Mouse (Mus musculus) adrenal gland, adult (tissue): ENCODE data around the gene Igf1r.
A peak's percentile ranks its signal among the peaks of the same experiment; 100 is the strongest.

ENCODE experiments used
- DNase-seq, 2 experiments: peaks; one replicate each; pipeline ENCODE4 v3.0.0; 2022 to 2023; ENCODE audit warnings: low spot score in 1 of 2; ENCODE audit not compliant: inconsistent age in 2 of 2

Gene Igf1r

DNA sequence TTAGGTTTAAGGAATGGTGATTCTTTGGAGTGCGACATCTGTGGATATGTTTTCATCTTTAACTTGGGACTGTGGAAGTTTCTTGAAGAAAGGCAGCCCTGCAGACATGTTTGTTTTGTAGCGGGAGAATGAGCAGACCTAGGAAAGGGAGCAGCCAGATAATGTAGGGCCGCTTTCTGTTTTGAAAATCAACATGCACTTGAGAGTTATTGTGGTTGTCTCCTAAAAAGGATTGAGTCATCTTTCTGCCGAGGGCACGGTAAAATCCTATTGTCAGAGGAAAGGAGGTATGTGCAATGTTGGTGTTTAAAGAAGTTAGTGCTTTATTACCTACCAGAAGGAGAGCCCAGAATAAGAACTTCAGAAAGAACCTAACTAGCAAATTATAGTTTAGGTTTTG lies 2.6 kb downstream of the Igf1r start:
- peak in 1 of 2 experiments; percentile 68 for DNase-seq

- peak in 1 of 2 experiments; percentile 31 for DNase-seq
Measured at GRCm38 (mm10) chr7:67957376-67957775, 4.7 kb downstream of the Igf1r start.

DNA sequence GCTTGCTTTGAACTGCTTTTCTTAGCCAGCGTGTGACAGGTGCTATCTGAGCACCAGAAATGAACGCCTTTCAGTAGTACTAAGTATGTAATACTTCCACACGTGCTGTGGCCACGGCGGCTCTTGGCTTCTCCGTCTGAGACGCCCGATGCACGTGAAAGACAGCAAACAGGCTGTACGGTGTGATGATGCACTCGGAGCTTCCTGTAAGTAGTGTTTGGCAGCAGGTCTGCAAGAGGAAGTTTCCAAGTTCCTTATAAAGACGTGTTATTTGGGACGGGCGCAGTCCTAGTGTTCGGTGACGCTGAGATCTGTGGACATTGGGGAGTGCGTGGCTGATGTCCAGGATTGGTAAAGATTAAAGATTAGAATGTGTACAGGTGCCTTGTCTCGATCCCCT lies 5.4 kb downstream of the Igf1r start:
- peak in 1 of 2 experiments; percentile 38 for DNase-seq

- DNase-seq = no peak
Measured at GRCm38 (mm10) chr7:67960701-67961100, 8.1 kb downstream of the Igf1r start.

- DNase-seq = peak; percentile 83 to 92
Measured at GRCm38 (mm10) chr7:67961567-67962267, 9.1 kb downstream of the Igf1r start.

GRCm38 (mm10) chr7:67963691-67964090 lies 11.1 kb downstream of the Igf1r start:
- DNase-seq = peak in 1 of 2 experiments; percentile 22

DNA sequence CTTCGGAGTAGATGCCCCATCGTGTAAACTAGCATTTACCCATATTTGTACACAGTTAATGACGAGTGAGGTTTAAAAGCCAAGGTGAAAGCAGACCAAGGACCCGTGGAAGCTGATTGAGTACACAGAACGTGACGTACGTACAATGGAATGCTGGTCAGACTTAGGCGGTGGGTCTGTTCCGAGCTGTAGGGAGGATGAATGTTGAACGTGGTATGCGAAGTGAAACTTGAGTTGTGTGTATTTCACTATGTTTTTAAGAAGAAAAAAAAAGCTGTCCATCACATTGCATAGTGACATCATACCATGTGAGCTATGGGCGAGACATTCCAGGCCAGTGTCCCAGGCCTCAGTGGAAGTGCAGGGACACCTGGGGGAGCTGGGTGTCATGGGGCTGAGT lies 15.8 kb downstream of the Igf1r start:
- peak in 1 of 2 experiments; percentile 72 for DNase-seq

- DNase-seq = no peak
Measured at GRCm38 (mm10) chr7:67969076-67969475, 16.4 kb downstream of the Igf1r start.

DNA sequence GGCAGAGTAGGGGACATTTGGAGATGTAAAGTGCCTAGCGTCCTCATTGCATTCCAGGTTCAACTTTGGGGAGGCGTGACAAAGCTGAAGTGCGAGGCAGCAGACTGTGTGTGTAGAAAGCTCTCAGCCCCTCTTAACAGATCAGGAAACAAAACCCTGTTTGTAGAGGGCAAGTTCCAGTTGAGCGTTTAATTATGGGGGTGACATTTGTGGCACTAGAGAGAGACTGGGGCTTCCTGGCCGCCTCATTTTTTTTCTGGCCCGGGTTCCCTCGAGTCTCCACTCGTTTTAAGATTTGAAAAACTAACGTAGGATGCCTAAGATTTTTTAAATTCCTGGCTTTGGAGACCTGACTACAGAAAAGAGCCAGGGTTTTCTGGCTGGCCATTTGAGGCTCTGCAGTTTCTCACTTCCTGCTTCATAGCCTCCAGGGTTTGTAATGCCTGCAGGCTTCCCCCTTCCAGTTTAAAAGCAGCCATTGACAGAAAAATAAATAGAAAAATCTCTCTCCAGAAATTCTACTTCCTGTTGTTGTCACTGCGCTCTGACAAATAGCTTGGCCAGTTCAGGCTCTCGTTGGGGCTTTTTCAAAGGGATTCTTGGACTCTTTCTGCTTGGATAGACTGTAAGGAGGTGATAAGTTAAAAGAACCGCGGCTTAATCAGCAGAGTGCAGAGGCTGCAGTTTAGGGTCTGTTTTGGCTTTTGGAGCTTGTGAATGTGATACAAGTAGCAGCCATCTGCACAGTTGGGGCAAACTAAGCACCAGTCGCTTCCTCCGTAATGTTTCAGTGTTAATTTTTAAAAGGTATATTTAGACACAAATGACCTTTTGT lies 20.8 kb downstream of the Igf1r start:
- DNase-seq = peak in 1 of 2 experiments; percentile 75

- DNase-seq = peak in 1 of 2 experiments; percentile 84
Measured at GRCm38 (mm10) chr7:67981956-67982355, 29.3 kb downstream of the Igf1r start.

- DNase-seq = peak in 1 of 2 experiments; percentile 73
Measured at GRCm38 (mm10) chr7:67982809-67983208, 30.2 kb downstream of the Igf1r start.

DNA sequence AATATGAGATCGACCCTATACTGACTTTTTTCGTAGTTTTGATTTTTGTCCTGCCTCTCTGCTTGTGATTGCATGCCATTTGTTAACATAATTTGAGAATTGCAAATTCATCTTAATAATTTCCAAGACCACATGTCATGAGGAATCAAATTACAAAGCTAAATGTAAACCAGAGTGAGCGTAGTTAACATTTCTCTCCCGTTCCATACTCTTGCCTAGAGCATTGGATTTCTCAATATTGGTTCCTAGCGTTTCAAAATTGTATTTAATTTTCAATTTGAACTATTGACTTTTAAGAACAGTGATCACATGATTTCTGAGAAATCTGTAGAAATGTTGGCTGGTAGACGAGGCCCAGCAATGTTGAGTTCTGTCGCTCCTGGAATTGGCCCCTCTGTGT lies 30.8 kb downstream of the Igf1r start:
- DNase-seq = no peak

GRCm38 (mm10) chr7:67985003-67985416 lies 32.4 kb downstream of the Igf1r start:
- DNase-seq = no peak

DNA sequence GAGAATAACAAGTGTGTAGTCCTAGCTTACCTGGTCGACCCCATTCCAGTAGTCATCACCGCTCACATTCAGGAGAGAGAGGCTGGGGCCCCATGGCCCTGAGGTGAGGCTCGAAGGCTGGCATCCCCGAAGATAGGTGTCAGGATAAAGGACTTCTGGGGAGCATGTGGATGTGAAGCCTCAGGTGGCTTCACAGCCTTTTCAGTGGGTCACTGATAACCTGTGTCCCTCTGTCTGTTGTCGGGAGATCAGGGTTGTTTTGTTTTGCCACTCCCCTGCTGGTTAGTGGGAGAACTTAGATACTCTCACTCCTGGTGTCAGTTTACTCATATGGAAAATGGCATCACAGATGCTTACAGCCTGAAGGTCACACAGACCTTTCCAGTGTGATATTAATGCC lies 32.9 kb downstream of the Igf1r start:
- DNase-seq = no peak

GRCm38 (mm10) chr7:67986277-67986676 lies 33.6 kb downstream of the Igf1r start:
- no peak for DNase-seq

- DNase-seq = no peak
Measured at GRCm38 (mm10) chr7:67986816-67987215, 34.2 kb downstream of the Igf1r start.

DNA sequence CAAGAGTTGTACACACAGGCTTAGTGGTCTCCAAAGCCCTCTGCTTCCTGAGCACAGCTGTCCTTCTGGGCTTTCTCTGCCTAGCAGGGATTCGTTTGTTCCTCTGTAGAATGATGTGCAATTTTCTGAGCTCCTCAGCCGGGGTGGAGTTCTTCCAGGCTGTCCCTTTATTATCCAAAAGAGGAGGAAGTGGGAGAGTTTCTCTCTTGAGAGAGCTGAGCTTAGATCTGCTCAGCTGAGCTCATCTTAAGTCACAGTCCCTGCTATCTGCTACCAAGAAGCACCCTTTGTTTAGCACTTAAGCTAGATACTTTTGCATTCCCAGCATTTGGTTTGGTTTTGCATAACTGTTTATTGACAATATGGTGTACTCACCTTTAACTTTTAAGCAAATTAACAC lies 36.7 kb downstream of the Igf1r start:
- no peak for DNase-seq

GRCm38 (mm10) chr7:67993614-67994013 lies 41.0 kb downstream of the Igf1r start:
- DNase-seq = no peak

- DNase-seq = no peak
Measured at GRCm38 (mm10) chr7:67994346-67994858, 41.8 kb downstream of the Igf1r start.

- DNase-seq = no peak
Measured at GRCm38 (mm10) chr7:67995276-67995675, 42.6 kb downstream of the Igf1r start.

- no peak for DNase-seq
Measured at GRCm38 (mm10) chr7:67996202-67996960, 43.8 kb downstream of the Igf1r start.
